Mouse (Mus musculus): ENCODE data around the gene Smurf1.

GRCm38 (mm10) chr5:144915828-144916227 lies 49.8 kb downstream of the Smurf1 start:
- TF ChIP-seq POLR2A (IDR thresholded peaks at IDR 0.05; ENCODE audit: control insufficient read depth, extremely low read depth, insufficient read depth, low read length, poor library complexity) (no peak), CTCF (IDR thresholded peaks at IDR 0.05; ENCODE audit: borderline replicate concordance, control insufficient read depth, extremely low read depth, insufficient read depth, low read length, poor library complexity) (no peak)

All from thymus, adult 2 months (tissue).